Mouse (Mus musculus) embryonic fibroblast, embryonic 13.5 days (primary cell): ENCODE results near the gene Srsf3.

ENCODE experiments used
- CTCF ChIP-seq: IDR thresholded peaks from 2 replicates; pipeline ENCODE4 v1.5.1; 2011; ENCODE audit warnings: mild to moderate bottlenecking, control low read depth, low read length, moderate library complexity, borderline replicate concordance; ENCODE audit not compliant: insufficient read depth
- POLR2A ChIP-seq: IDR thresholded peaks from 2 replicates; pipeline ENCODE4 v1.6.1; 2011; ENCODE audit warnings: low read depth, mild to moderate bottlenecking, control low read depth, low read length, moderate library complexity

GRCm38 (mm10) chr17:29018292-29018984, 14.0 kb upstream of the Srsf3 start:
- peak; percentile 72; the same call in 1 of the 2 replicates for TF ChIP-seq CTCF
- no peak for TF ChIP-seq POLR2A
